Mouse (Mus musculus) layer of hippocampus, postnatal 14 days (tissue): Measurements from ENCODE around the gene Relch. TPM values are rescaled to one million over a fixed set of nuclear protein-coding genes. Genes with fewer than 3 reads are reported as not detected.
"Not testable (repeated sequence)": the region's sequence is repeated elsewhere in the genome, so short reads cannot be mapped to it uniquely, and the experiment has no call there.

ENCODE experiments used
- DNase-seq, 2 experiments: peaks; one replicate each; pipeline ENCODE4 v3.0.0; 2021 to 2022; ENCODE audit warnings: low spot score in 2 of 2, mixed read lengths in 1 of 2
- total RNA-seq, 2 experiments: library from RNA; stranded (reverse); gene quantifications; 2 replicates each; pipeline ENCODE4 v1.2.3; 2021

The Relch gene
- total RNA-seq, 2 experiments from 2014 or later: 102 to 107 TPM

GRCm38 (mm10) chr1:105739493-105739892 lies 75.8 kb downstream of the Relch start:
- no peak for DNase-seq

- no peak for DNase-seq
Observed at GRCm38 (mm10) chr1:105742481-105742880, 78.8 kb downstream of the Relch start.

DNA sequence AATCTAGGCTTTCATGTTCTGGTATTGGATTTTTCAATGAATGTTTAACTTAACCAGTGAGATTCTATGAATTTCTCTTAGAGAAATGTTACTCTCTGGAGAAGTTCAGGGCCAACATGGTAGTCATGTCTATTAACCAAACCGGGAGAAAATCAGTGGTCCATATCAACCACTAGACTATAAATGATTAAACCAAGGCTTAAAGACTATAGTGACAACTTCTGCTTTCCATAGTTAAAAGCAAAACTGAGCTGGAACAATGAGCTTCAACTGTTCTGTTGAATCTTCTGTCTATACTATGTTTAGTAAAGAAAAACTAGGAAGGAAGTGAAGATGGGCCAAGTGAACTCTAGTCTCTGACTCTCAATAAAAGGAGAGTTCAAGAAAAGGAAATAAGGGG lies 82.8 kb downstream of the Relch start:
- DNase-seq: no peak

DNA sequence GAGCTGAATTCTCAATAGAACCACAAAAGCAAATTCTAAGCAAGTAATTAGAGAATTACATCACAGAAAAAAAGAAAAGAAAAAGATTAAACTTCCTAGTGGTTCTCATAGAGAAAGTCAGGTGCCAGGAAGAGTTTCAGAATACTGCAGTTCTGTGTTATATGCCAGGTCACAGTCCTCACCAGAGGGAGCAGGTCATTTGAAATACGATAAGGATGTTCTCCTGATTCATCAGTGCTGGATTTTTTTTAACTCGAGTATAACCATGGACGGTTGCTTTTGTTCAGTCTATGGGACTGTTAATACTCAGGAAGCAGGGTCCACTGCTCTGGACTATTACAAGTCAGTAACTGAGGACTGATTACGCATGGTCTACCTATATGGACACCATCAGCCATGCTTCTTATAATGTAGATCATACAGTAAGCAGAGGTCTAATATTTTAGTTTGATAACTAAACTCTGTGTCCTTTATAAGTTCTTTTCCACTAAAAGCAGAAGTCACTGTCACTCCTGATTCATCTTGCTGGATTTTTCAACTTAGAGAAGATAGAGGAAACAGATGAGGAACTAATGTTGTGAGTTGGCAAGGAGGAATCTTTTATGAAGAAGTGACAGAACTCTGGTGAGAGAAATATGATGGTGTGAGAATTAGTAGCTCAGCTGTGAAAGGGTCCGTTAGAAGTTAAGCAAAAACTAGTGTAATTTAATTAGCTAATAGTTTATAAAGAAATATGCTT lies 83.4 kb downstream of the Relch start:
- no peak for DNase-seq

DNA sequence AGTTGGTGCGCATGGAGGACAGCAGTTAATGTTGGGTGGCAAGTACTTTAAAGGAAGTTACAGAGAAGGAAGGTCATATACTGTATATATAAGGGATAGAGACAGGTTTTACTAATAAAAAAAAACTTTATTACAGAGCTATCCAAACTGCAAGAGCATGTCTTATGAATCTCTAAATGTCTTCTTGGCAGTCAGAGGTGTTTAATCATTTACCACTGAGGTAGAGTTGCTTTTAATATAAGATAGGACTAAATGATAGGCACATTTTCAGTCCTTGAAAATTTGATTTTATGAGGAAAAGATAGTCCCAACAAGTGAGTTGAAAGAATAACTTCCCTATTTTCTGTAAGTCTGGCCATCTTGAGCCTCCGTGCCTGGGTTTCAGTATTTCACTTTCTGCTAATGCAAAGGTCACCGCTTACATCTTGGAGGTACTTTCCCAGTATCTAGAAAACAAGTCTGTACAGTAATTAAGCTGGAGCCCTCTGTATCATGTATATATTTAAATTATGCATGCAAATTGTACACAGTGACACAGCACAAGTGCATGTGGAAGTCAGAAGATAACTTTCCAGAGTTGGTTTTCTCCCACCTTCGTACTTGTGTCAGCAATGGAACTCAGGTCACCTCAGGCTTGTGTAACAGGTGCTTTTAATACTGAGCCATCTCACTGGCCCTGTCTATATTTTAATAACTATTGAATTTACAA lies 84.6 kb downstream of the Relch start:
- DNase-seq: no peak

DNA sequence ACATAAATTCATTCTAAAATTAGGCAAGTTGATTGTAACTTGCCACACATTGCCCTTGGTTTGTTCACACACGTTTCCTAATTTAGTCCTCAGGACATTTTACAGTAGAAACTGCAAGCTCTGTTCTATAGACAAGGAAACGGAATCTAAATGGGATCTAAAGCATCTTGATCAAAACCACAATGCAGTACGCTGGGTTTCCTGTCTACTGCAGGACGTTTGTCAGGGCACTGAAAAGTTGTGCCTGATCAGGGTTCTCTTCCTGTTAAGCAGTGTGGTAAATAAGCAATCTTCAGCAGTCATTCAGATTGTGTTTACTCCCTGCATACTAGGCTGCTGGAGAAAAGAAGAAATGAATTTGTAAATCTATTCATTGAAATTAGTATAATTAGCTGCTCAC lies 88.5 kb downstream of the Relch start:
- no peak for DNase-seq

- DNase-seq: no peak
Observed at GRCm38 (mm10) chr1:105752944-105753343, 89.3 kb downstream of the Relch start.

DNA sequence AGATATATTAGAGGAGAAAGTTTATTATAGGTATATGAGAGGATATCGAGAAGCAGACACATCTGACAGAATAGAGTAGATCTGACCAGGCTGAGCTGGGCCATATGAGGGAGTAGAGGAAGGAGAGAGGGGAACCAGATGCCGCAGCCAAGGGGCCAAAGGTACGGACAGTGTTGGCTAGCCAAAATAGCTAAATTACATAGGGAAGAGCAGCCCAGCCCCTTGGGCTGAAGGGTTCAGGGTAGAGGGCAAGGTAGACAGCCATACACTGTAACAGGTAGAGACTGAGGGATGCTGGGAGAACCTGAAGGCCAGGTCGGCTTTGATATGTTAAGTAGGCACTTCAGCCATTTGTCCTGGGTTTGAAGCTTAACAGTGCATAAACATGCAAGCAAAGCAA lies 95.1 kb downstream of the Relch start:
- no peak for DNase-seq

GRCm38 (mm10) chr1:105759422-105760165 lies 95.9 kb downstream of the Relch start:
- no peak for DNase-seq

DNA sequence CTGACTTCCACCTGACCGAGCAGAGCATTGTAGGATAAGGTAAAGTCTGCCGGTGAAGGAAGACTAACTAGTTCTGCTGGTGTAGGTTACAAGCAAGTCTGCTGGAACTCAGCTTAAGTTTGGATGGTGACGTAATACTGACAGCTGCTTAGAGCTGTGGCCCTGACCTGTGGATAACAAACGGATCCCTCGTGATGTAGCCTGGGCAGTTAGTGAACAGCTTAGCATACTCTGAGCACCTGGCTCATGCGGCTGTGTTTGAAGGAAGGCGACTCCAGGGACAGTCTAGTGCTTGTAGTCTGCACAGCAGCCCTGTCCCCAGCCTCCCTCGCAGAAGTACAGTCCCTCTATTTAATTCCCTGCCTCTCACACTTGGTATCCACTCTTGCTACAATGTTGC lies 101.9 kb downstream of the Relch start:
- DNase-seq: no peak

DNA sequence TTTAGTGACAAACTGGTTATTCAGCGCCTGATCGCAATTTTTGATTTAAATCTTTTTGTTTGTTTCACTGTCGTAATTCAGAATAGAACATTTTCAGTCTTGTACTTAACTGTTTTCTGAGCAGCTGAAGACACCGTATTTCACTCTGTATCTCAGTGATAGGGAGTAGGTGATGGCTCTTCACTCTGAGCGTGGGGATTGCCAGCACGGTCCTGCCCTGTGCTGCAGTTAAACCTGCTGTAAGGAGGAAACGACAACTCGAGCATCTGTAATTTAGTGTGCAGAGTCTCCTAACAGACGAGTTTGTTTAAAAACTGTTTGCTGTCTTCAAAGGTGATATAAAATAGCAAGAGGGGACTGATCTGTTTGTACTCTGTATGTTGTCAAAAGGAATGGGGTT lies 102.4 kb downstream of the Relch start:
- DNase-seq: not testable (repeated sequence)

GRCm38 (mm10) chr1:105768397-105768796 lies 104.7 kb downstream of the Relch start:
- DNase-seq: no peak

DNA sequence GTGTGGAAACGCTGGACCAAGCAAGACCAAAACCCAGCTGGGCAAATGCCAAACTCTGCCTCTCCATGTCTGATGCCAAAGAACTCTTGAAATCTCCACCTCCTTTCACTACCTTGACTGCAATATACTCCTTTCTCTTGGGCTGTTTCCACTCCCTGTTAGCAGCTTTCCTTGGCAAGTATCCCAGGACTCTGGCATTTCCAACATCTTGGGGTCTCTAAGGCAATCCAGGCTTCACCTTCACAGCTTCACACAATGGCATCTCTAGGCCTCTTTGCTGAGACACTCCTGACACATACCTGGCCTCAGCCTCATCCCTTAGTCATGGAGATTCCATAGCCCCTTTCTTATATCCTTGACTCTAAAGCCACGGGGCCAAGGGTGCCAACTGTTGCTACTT lies 107.0 kb downstream of the Relch start:
- DNase-seq: no peak

DNA sequence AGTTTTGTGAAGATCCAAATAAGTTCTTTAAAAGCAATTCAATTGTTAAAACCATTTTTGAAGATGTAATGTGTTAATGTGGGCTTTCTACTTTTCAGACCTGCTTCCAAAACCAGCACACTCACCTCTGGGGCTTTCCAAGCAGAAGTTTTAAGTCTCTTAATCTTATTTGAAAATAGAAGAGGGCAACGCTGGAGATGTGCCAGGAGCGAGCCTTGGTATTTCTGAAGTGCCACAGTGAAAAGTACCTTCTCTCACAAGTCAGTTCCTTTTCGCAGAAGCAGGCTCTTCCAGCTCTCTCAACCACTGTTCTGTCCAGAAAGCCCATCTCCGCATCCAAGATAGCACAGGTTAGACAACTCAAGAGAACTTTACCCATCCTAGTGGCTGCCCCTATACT lies 112.8 kb downstream of the Relch start:
- no peak for DNase-seq

DNA sequence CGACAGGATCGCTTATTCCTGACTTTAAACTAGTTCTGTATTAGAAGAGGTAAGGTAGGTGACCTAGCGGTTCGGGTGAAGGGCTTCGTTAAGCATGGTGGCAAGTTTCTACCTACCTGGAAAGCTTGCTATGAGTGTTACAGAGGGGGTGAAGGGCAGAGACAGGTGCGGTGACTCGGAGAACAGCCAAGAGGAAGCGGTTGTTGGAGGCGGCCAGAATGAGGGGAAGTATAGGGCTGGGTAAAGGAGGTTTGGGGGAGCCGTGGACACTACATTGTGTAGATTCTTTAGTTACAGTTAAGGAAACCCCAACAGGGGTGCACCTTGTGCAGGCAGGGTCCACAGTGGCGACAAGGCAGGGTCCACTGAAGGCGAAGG lies 116.4 kb downstream of the Relch start:
- DNase-seq: no peak

- peak; percentile 26 to 33 for DNase-seq
Observed at GRCm38 (mm10) chr1:105780457-105781364, 117.0 kb downstream of the Relch start, which contains the start of gene Tnfrsf11a. TSS of gene Tnfrsf11a (plus strand) at chr1:105780718.

GRCm38 (mm10) chr1:105781391-105782146 lies 117.9 kb downstream of the Relch start:
- DNase-seq: no peak

DNA sequence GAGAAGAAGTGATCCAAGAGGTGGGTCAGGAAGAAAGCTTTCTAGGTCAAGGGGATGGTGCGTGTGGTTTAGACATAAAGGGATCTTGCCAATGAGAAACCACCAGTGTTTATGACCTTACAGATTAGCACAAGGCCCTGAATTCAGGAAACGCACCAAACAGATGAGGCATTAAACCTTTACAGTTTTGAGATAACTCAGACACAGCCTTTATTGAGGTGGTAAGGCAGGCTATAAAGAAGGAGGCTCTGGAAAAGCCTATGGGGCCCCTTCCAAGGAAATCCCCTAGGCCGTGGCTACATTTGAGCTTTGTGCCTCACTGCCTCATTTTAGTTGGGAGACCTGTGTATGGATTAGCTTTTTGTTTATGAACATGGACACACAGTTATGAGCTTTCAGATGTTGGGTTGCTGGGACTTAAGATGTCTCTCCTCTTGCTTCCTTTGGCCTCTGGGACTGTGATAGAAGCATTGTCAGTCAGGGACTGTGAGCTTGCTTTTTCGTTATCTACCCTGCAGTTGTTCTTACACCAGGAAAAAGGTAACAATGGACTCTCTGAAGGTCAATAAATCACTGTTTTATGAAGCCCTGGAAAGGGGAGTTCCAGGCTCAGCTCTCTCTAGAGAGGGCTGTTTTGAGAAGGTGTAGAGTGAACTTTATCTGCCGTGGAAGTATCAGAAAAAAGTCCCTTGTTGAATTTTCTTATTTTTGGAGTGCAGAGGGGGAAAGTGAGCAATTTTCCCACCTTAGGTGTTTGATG lies 120.8 kb downstream of the Relch start:
- no peak for DNase-seq

- no peak for DNase-seq
Observed at GRCm38 (mm10) chr1:105785146-105785545, 121.5 kb downstream of the Relch start.
